Mouse (Mus musculus) heart, postnatal 10 days (tissue): ENCODE data around the gene Lonp1. TPM values are rescaled to one million over a fixed set of nuclear protein-coding genes. Genes with fewer than 3 reads are reported as not detected.
A peak's percentile ranks its signal among the peaks of the same experiment; 100 is the strongest.
"Not testable (repeated sequence)": the region's sequence is repeated elsewhere in the genome, so short reads cannot be mapped to it uniquely, and the experiment has no call there.

Experiments used
- DNase-seq, 2 experiments: peaks; one replicate each; pipeline ENCODE4 v3.0.0; 2021
- intact Hi-C: fragments of 180-260 bp; cut with DNase I; formaldehyde crosslinking; loops from one replicate; pipeline ENCODE4 v1.15.1; 2025
- total RNA-seq, 2 experiments: library from RNA; stranded (reverse); gene quantifications; 2 replicates each; pipeline ENCODE4 v1.2.3; 2021

Gene Lonp1
- total RNA-seq, 2 experiments from 2014 or later = 93.9 to 99.2 TPM

DNA sequence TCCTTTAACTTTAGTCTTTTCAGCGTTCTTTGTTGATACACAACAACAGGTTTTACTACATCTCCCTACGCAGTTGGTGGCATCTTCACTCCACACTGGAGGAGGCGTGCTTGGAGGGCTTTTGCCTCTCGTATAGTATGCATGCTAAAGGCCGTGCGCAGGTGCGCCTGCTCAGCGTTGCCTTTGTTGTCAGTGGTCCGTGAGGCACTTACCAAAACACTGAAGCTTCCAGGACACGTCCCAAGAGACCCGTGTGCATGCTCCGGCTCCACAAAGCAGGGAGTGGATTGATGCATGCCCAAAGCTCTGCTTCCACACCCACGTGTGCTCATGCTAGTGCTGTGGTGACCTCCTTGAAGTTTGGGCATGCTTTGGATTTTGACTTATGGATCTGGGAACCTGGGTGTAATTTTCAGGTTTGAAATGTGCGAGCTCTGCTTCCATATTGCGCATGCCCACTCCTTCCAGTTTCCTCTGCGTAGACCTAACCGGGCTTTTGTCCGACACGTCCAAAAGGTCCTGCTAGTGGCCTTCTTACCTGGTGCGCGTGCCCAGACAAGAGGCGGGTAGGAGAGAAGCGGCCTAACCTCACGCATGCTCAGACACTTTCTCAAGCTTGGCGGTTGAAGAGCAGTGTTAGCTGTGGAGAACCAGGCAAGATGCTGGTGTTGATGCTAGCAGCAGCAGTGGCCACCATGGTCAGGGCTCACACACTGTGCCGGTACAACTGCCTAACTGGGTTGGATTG lies 1.0 kb upstream of the Lonp1 start, which contains the start of gene Catsperd:
Gene Catsperd, plus strand, starts transcription at position 614 of the 748 bp plus-strand sequence.
- no peak for DNase-seq
- intact Hi-C loops = loop anchor here (5.0 kb wide), 1 partner anchor 40 kb away; no protein-coding TSS in a partner anchor

GRCm38 (mm10) chr17:56626260-56626659 lies 427 bp downstream of the Lonp1 start:
- DNase-seq = no peak
- intact Hi-C loops = loop anchor here (5.0 kb wide), 1 partner anchor 41 kb away; no protein-coding TSS in a partner anchor

DNA sequence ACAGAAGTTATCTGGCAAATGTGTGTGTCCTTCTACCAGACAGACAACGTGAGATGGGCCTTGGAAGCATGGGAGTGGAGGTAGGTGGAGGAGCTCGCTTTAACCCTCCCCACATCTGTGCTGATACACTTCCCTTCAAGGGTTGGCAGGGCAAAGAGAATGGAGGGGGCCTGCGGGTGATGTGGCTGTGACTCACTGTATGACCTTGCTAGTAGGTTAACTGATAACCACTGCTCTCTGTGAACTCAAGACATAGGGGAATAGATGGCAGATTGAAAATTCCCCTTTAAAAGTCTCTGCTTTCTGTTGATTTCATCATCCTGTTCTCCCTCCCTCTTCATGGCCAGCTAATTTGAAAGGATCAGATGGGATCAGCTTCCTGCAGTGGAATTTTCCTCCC lies 1.2 kb downstream of the Lonp1 start:
- intact Hi-C loops = loop anchor here (5.0 kb wide), 1 partner anchor 42 kb away; no protein-coding TSS in a partner anchor
- DNase-seq = no peak

DNA sequence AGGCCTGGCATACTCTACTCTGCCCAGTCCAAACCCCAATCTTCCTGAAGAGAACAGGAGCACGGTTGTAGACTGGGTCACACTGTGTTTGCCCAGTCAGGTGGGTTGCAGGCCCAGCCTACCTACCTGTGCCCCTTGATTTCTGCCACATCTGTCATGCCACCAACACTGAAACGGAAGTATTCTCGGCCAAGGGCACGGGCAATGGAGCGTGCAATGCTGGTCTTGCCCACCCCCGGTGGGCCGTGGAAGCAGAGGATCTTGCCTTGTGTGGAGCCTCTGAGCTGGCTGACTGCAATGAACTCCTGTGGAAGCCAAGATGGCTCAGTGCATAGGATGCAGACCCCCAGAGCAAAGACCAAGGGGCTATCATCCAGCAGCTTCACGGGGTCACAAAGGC lies 9.1 kb downstream of the Lonp1 start:
- no peak for DNase-seq
- intact Hi-C loops = no loop called here

GRCm38 (mm10) chr17:56616725-56617124 lies 10.0 kb downstream of the Lonp1 start:
- DNase-seq = no peak
- intact Hi-C loops = no loop called here

- intact Hi-C loops = no loop called here
- DNase-seq = no peak
Observed at GRCm38 (mm10) chr17:56615792-56616191, 10.9 kb downstream of the Lonp1 start.

DNA sequence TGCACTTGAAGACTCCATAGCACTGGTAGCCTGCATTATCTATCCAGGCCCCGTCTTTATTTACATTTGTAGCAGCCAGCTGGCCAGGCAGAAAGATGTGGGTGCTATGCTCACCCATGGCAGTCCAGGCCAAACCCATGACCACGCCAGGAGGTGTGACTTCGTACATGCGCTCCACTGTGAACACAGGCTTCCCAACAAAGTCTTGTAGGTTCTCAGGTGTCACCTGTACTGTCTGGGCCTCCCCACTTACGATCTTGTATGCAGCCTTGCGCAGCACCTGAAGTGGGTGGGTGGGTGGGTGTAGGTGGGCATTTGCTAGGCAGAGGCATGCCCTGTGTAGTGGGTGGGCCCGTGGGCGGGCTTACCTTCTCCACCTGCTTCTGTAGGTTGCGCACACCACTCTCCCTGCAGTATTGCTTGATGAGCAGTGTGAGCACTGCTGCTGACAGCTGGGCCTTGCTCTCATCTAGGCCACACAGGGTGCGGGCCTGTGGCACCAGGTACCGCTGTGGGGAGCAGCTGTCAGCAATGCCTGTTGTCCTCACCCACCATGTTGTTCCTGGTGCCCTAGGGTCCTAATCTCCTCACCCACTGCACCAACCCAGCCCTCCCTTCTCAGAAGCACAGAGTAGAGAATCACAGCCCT lies 11.4 kb downstream of the Lonp1 start:
- no peak for DNase-seq
- intact Hi-C loops = no loop called here

DNA sequence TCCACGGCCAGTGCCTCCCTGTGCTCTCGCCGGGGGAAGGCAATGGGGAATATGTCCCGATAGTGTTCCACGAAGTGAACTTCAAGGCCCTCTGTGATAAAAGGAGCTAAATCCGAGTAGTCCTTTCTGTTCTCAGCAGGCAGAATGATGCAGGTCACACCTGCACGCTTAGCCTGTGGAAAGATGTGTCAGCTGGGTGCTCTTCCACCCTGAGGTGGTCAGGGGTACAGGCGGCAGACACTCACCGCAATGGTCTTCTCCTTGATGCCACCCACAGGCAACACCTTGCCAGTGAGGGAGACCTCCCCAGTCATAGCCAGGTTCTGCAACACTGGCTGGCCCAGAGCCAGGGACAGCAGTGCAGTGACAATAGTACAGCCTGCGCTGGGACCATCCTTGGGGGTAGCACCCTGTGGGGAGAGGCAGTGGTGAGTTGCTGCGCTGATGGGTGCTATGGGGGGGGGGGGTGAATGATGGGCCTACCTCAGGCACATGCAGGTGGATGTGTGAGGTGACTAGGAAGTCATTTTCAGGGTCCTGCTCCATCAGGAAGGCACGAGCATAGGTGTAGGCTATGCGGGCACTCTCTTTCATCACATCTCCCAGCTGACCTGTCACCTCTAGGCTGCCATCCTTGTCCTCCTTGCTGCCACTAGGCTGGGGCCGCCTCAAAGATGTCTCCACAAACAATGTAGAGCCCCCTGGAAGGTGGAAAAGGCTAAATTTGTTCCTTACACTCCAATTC lies 12.1 kb downstream of the Lonp1 start:
- DNase-seq = no peak
- intact Hi-C loops = loop anchor here (5.0 kb wide), 1 partner anchor 148 kb away; the partner anchor contains the start of gene Dus3l

DNA sequence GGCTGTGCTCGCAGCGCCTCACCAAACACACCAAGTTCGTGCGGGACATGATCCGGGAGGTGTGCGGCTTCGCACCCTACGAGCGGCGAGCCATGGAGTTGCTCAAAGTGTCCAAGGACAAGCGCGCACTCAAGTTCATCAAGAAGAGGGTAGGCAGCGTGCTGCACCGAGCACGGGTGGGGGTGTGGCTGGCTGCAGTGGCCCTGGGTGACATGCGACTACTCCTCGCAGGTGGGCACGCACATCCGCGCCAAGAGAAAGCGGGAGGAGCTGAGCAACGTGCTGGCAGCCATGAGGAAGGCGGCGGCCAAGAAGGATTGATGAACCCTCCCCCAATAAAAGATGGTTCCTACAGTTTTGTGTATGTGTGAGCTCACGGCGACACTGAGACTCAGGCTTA lies 12.8 kb downstream of the Lonp1 start:
- peak; percentile 37 to 60 for DNase-seq
- intact Hi-C loops = loop anchor here (1.0 to 5.0 kb wide), 2 partner anchors 53 to 148 kb away; partner anchors contain the start of gene Dus3l

- intact Hi-C loops = loop anchor here (1.0 to 5.0 kb wide), 2 partner anchors 54 to 149 kb away; partner anchors contain the start of gene Dus3l
- peak; percentile 97 to 99 for DNase-seq
Observed at GRCm38 (mm10) chr17:56613236-56613844, 13.3 kb downstream of the Lonp1 start, which contains the start of gene Rpl36. Gene Rpl36 (plus strand): TSS chr17:56613416.

GRCm38 (mm10) chr17:56612565-56612939 lies 14.1 kb downstream of the Lonp1 start:
- intact Hi-C loops = loop anchor here (5.0 kb wide), 1 partner anchor 150 kb away; the partner anchor contains the start of gene Dus3l
- DNase-seq = not testable (repeated sequence)

GRCm38 (mm10) chr17:56611861-56612564 lies 14.7 kb downstream of the Lonp1 start:
- intact Hi-C loops = loop anchor here (5.0 kb wide), 1 partner anchor 150 kb away; the partner anchor contains the start of gene Dus3l
- no peak for DNase-seq

DNA sequence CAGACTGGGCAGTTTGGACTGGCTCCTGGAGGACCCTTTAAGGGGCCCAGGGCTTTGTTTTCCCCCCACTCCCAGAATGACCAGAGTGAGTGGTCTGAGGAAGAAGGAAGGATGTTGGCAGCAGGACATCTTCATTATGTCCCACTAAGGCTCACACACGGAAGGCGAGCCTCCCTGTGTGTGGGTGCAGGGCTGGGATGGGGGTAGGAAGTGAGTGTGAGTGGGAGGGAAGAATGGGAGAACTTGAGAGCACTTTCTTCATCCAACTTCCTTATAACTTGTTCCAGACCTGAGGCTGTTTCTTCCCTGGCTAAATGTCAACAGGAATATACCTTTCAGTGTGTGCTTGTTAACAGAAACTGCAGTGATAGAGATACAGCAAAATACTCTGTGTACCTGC lies 15.4 kb downstream of the Lonp1 start:
- DNase-seq = no peak
- intact Hi-C loops = loop anchor here (5.0 kb wide), 1 partner anchor 151 kb away; the partner anchor contains the start of gene Dus3l

GRCm38 (mm10) chr17:56609452-56610171 lies 17.1 kb downstream of the Lonp1 start, which contains the start of gene 2410015M20Rik:
Gene 2410015M20Rik (minus strand): TSS chr17:56609771.
- intact Hi-C loops = loop anchor here (5.0 kb wide), 1 partner anchor 153 kb away; the partner anchor contains the start of gene Dus3l

GRCm38 (mm10) chr17:56608699-56609098 lies 18.0 kb downstream of the Lonp1 start:
- DNase-seq = no peak
- intact Hi-C loops = no loop called here

More at GRCm38 (mm10) chr17:56609452-56610171, 17.1 kb downstream of the Lonp1 start, which contains the start of gene 2410015M20Rik:
- peak; percentile 96 to 97 for DNase-seq

GRCm38 (mm10) chr17:56607521-56608062 lies 19.1 kb downstream of the Lonp1 start:
- DNase-seq = no peak
- intact Hi-C loops = no loop called here

GRCm38 (mm10) chr17:56605431-56605830 lies 21.3 kb downstream of the Lonp1 start:
- no peak for DNase-seq
- intact Hi-C loops = loop anchor here (2.0 kb wide), 1 partner anchor 15 kb away; no protein-coding TSS in a partner anchor

- intact Hi-C loops = loop anchor here (2.0 kb wide), 1 partner anchor 14 kb away; no protein-coding TSS in a partner anchor
- DNase-seq = no peak
Observed at GRCm38 (mm10) chr17:56604422-56604821, 22.3 kb downstream of the Lonp1 start.
